Mouse (Mus musculus) embryo, embryonic 9.5 days (tissue): Measurements from ENCODE around the gene Kdm1a.

Experiments
- DNase-seq: peaks from one replicate; pipeline ENCODE4 v3.0.0-alpha.2; 2017; ENCODE audit errors: extremely low spot score

Kdm1a gene

DNA sequence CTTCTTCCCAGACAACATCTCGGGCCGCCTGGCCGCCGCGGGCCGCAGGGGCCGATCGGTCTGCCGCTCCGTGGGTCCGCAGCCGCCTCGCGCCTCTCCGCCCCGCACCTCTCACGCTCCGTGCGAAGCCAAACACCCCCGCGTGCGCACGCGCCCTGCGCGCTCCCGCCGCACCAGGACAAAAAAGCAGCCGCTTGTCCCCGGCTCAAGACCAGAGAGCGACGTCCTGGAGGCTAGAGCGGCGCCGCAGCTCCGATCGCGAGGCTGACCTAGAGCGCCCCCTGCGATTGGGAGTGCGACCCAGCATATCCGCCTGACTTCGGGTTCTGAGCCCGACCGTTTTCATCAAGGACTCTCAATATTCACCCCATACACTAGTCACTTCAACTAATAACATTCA, at the start of gene Kdm1a:
Kdm1a (minus strand) TSS at position 156 of the 400 bp plus-strand sequence.
- peak; percentile 97 for DNase-seq

DNA sequence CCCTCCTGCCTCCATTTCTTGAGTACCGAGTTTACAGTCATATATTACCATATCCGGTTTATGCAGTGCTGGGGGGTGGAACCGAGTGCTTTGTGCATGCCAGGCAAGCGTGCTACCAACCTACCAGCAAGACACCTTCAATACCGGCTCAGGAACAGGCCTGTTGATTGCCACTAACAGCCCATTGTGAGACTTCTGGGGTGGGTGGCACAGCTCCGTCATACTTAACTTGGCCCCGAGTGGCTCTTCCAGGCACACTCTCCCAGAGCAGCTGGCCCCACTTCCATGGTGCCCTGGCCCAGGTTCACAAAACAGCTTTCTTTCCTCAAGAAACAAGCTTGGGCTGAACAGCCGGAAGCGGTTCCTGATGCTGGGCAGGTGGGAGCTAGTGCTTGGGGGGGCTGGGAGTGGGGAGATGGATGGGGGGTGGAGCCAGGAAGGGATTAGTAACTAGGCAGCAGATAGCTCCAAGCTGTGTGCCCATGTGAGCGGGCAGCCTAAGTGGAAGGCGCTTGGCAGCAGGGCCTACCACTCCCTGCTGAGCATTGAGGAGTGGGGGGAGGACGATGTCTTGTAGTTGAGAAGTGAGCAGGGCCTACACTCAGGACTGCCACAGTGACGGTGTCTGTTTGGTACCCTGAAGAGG, 49.5 kb upstream of the Kdm1a start:
- DNase-seq = no peak

DNA sequence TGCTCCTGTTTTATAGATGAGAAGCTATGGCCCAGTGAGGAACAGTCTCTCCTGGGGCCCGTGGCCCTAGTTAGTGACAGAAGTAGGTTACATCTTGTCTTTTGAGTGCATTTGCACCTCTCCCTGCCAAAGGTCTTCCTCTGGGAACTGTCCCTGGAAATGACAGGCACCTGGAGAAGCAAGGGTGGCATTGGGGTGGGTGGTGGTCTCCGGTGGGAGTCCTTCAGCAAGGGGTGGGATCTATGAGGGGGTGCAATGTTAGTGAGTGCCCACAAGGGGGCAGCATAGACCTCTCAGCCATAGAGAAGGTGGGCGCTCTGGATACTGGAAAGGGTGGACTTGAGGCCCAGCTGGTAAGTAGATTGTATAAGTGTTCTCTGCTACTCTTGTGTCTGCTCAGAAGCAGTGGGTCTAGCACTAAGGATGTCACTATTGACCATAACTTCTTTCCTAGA, 48.9 kb upstream of the Kdm1a start:
- peak; percentile 63 for DNase-seq

DNA sequence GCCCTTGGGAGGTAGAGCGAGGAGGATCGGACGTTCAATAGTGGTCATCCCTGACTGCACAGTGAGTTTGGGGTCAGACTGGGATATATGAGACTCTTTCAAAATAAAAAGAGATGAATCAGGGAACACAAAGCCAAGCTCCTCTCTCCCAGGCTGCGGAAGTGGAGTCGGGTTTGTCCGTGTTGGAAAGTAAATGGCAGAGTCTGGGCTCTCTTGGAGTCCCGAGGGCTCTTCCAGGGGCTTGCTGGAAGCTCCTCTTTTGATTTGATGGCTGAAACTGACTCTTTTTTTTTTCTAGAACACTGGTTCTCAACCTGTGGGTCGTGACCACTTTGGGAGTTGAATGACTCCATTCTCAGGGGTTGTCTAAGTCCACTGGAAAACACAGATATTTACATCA, 47.7 kb upstream of the Kdm1a start:
- no peak for DNase-seq

DNA sequence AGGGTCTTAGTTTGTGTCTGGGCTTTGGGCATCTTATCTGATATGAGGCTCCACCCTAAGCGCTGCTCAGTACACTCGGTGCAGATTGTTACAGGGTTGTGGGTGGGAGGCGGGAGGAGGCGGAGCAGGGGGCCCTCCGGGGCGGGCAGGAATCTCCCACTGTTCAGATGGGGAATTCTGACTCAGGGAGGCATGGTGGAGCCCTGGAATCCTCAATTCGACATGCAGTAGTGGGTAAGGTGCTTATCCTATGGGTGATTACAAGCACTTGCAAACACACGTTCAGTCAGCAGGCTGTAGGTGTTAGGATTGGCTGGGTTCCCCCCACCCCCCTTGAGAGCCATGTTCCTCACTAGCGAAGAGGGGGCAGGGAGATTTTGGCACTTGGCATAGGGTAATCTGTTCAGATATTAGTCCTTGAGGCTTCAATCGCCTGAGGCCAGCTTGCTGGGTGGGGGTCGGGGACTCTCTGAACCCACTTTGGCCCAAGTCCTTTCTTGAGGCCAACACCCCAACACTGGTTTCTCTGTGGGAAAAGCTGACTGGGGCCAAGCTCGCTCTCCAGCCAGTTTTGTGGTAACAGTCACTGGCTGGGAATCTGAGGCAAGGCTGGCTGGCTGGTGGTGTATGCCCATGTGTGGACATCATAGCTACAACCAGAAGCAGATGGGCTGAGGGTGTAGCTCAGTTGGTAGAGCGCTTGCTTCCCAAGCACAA, 47.1 kb upstream of the Kdm1a start:
- no peak for DNase-seq

DNA sequence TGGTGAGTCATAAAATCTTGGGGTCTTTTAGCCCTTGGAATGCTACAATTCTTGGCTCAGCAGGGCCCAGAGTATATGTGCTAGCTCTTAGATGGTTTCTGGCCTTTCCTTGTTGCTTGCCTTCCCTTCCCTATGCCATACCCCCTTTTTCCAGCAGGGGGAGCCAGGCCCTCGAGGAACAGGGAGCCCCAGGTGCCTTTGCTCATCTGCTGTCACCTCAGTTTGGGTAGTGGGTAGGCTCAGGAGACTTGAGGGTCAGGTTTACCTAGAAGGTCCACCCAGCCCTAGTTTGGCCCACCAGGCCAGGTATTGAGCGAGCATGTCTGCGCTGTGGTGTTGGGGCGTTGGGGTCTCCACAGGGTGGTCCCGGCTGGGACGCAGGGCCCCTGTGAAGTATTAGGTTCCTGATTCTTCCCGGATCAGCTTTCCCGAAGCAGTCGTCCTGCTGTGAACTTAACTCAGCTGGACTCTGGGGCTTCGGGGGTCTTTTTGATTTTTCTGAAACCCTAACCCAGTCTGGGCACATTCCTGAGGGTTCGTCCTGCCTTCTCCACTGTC, 46.5 kb upstream of the Kdm1a start:
- peak; percentile 88 for DNase-seq

DNA sequence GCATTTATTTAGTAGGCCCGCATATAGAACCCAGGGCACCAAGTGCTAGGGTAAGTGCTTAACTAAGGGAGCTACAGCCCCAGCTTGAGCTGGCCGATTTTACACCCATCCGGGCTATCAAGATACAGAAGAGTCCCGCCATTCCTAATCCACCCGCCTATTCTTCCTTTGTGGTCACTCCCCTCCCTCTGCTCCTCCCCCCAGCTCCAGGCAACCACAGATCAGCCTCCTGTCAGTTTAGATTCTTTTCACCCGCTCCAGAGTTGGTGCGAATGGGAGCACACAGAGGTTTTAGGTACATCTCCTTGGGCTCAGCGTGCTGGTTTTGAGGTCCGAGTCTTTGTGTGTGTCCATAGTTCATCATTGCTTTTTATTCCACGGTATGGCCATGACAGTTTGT, 36.4 kb upstream of the Kdm1a start:
- peak; percentile 68 for DNase-seq

DNA sequence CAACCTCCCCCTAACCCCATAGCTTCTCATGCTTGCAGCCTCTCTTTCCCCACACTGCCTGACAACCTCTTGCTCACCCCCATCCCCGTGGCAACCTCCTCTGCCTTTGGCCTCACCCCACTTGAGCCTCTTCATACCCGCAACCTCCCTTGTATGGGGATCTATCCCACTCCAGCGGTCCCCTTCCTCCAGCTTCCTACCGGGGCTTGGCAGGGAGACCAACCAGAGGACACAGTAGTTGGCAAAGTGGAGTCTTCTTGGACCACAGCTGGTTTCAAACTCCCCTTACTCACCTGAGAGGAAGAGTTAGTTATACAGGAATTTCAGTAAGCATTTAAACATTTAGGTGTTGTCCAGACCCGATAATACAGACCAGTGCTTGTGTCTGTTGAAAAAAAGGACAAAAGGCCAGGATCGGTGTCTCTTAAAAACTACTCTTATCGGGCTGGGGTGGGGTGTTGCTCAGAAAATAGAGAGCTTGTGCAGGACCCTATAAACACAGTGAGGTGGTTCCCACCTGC, 35.8 kb upstream of the Kdm1a start:
- DNase-seq = peak; percentile 40

DNA sequence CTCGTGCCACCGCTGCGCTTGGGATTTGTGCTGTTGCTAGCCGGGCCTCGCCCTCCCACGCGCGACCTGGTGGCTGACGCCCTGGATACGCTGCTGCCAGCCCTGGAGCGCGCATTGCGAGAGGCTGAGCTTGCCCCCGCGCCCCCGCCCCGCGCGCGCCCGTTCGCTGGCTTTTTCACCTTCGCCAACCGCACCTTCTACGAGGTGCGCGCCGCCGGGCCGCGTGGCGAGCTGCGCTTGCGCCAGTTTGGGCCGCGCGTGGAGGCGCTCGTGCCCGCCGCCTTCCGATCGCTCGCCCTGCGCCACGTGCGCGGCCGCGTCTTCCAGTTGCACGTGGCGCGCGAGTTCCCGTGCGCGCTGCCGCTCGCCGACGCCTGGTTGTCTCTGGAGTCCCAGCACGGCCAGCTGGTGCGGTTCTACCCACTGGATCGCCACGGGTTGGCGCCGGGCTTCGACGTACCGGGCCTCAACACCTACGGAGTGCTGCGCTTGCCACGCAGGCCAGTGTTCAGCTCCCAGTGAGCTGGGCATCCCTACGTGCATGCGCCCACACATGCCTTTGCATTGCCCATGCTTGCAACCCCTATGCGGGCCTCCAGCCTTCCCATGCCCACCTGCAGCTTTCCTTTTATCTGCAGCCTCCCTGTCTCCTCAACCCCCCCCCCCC, 35.2 kb upstream of the Kdm1a start:
- peak; percentile 38 for DNase-seq

DNA sequence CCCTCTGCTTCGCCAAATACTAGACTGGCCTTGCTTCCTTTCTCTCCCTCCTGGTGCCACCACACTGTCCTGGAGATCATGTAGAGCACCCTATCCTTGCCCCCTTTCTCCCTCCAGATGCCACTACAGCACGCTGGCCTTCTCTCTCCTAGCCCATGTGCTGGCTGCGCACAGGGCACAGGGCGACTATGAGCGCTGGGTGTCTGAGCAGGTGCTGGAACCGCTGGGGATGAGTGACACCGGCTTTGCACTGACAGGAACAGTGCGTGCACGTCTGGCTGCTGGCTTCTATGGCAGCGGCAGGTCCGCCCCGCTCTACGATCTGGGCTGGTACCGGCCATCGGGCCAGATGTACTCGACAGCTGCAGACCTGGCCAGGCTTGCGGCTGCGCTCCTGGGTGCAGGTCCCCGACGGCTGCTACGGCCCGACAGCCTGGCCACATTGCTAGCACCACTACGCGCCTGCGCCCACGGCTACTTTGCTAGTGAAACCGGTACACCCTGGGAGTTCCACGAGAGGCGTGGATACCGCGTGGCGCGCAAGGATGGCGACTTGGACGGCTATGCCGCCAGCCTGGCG, 34.5 kb upstream of the Kdm1a start:
- DNase-seq = peak; percentile 25

DNA sequence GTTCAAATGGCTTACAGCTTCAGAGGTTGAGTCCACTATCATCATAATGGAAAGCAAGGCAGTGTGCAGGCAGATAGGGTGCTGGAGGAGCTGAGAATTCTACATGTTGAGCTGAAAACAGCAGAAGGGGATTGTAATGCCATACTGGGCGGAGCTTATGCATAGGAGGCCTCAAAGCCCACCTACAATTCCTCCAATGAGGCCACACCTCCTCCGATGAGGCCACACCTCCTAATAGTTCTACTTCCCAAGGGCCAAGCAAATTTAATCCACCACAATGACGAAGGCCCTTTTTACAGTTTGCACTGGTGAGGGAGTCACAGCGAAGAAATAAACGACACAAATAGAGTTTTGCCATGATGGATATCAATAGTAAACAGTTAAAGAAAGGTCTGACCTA, 34.0 kb upstream of the Kdm1a start:
- DNase-seq = no peak

DNA sequence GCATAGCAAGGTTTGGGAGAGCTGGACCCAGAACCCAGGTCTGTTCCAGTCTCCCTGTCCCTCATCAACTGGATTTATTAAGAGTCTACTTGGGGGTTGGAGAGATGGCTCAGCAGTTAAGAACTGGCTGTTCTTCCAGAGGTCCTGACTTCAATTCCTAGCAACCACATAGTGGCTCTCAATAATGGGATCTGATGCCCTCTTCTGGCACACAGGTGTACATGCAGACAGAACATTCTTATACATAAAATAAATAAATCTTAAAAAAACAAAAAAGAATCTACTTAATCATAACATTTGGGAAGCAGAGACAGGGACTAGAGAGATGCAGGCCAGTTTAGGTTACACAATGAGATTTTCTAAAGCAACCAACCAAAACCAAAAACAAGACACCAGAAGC, 33.5 kb upstream of the Kdm1a start:
- DNase-seq = no peak

DNA sequence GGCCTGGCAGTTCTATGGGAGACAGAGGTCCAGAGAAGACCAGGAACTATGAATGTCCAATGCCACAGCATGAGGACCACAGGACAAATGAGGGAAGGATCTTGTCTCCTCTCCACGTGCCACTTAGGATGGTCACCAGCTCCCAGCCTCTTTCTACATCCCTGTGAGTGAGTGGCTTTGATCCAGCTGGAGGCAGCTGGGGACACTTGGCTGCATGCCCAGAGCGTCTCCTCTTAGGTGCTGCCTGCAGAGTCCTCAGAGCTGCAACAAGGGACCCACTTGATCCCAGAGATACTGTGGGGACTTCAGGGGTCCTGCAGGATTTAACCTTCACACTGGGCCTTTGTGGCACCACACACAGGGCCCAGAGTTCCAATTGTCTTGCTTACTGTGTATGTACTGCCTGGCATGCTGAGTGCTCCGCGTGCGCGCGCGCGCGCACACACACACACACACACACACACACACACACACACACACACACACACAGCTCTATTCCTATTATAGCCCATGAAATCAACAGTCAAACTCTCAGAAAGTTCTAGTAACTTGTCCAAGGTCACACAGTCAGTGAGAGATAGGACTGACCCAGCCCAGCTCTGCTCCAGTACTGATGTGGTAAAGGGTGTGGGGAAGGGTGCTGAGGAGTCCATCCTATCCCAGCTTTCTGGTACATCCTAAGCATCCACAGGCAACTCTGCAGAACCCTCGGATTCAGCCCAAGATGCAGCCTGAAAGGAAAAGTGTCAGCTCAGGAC, 28.9 kb upstream of the Kdm1a start:
- no peak for DNase-seq

DNA sequence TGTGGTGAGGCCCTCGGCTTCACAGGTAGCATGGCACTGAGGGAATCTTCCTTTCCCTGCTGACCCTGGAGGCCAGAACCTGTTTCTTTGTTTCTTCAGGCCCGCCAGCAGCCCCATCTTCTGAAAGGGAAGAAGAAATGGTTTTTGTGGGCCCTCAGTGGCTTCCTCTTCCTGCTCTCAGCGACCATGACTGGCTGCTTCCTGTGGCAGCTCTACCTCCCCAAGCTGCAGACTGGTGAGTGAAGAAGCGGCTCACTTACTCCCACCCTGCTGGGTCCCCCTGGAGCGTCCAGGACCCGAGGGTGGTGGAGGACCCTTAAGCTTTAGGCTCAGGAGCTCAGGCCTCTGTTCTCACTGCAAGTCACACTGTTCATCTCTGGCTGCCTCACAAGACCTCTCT, 24.1 kb upstream of the Kdm1a start:
- no peak for DNase-seq

DNA sequence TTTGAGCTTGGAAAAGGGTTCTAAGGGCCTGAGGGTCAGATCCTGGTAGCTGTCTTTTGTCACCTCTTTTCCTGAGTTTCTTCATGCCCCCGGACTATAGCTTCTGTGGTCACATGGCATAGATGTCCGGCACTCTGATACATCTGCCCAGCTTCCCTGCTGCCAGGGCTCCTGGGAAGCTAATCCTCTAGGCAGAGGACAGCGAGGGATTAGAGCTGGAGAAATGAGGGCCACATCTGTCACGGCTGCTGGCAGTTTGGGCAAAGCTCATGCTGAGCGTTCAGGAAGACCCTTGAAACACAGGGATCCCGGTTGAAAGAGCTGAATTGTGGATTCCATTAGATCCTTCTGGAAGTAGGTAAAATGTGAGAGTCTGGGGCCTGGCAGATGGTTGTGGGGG, 19.9 kb upstream of the Kdm1a start, which contains the start of gene Lactbl1:
Lactbl1 (plus strand) TSS at position 234 of the 400 bp plus-strand sequence.
- DNase-seq = no peak

DNA sequence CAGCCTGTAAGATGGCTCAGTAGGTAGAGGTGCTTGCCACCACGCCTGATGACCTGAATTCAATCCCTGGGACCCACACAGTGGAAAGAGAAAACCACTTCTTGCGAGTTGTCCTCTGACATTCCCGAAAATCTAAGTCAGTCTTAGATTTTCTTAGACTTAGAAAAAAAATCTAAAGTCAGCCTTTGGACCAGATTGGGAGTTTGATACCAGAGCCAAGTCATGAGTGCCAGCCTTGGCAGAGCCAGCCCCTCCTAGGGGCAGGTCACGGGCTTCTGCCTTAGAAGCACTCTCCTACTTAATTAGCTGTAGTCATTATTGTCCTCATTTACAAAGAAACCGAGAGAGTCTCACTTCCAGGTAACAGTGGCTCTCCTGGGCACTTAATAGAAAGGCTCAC, 19.4 kb upstream of the Kdm1a start:
- DNase-seq = no peak

DNA sequence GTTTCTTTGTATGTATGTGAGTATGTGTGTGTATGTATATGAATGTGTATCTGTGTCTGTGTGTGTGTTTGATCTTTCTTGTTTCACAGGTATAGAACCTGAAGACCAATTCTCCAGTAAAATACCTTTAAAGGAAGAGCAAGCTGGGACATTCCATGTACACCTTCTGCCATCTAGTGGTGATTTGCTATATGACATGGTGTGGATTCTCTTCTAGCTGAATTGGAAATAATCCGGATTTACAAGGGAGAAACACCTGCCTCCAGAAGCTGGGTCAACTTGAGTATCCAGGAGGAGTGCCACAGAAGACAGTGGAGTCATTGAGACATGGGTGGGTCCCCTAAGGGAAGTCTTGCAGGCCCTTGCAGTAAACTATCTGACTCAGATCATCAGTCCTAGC, 18.8 kb upstream of the Kdm1a start:
- DNase-seq = peak; percentile 63

DNA sequence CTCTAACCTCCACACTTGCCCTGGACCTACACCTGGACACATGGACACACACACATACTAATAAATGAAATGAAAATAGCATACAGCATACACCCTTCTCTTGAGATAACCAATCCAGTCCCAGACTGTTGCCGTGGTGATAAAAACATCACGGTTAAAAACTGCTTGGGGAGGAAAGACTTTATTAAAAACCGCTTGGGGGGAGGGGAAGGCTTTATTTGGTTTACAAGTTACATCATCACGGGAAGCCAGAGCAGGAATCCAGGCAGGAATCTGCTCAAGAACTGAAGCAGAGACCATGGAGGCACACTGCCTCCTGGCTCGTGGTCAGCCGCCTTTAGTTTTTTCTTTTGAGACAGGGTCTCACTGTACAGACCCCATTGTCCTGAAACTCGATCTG, 11.1 kb upstream of the Kdm1a start:
- no peak for DNase-seq

DNA sequence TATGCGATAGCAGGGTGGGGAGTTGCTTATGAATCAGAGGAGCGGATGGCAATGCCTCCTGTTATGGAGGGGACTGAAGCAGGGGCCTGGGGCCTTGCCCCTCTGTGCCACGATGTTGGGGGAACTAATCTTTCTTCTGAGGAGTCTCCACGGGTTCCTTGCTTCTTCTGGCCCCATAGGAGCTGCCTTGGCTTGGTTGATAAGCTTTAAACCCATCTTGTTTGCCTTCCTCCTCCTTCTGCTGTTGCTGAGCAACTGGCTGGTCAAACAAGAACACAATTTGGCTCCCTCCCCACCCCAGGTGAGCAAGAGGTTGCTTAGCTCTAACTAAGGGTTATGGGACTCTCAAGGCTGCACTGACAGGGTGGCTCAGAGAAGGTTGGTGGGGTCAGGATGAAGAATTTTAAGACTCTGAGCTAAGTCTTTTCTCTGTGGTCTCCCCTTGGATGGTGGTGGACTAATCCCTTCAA, 7.9 kb upstream of the Kdm1a start, which contains the start of gene Tex46:
Tex46 (plus strand) TSS at position 51 of the 470 bp plus-strand sequence.
- DNase-seq = no peak

DNA sequence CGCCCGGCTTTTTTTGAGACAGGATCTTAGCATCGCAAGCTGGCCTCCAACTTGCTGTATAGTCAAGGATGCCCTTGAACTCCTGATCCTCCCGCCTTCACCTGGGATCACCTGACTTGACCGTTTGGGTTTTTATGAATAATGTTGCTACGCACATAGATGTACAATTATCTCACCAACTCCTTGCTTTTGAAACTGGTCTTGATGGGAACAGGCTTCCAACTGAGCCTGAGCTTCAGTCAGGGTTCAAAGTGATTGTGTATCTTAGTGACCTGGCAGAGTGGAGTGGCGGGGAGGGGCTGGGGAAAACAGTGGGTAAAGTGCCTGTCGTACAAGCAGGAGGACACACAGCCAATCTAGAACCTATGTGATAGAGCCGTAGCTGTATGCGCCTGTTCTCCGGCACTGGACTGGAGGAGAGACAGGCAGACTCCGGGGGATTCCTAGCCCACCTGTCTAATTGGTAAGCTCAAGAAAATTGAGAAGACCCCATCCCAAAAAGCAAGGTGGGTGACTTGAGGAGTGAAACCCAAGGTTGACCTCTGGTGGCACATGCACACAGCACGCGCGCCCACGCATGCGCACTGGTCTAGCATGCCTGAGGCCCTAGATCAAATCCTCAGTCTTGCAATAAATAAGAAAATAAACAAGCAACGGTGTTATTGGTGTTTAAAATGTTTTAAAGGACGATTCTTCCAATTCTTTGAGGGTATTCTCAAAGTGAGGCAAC, 3.4 kb upstream of the Kdm1a start:
- no peak for DNase-seq
